Mouse (Mus musculus): ENCODE results near the gene Adamts8.

The Adamts8 gene

DNA sequence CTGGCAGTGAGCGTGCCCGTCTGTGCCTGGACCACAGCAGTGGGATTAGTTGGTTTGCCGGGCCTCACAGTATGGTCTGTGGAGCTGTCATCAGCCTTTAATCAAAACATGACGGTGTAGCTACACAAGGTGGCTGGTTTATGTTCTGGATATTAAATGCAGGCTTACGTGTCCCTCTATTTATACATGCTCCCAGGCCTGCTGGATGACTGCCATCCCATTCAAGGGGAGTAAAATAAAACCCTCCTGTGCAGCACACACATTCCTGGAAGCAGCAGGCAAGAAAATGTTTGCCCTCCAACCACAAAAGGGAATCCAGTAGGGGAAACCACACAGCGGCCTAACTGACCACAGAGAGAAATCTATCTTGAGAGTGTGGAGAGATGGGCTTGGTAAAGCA is 43.4 kb downstream of the Adamts8 start:
- DNase-seq (ENCODE audit: low read depth, low spot score), result no peak

DNA sequence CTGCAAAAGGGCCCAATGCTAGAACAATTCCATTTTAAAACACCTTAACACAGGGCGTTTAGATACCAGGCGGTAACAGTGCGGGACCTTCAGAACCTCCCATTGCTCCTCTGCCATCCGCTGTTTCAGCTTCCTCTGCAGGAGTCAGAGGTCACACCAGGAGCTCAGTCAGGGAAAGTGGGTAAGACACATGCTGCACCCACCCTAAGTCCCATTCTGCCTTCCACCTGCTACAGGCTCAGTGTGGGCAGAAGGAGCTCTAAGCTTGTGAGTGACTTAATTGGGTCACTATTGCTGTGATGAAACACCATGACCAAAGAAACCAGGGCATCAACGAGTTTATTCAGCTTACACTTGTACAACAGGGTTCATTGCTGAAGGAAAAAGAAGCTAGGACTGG is 50.7 kb downstream of the Adamts8 start:
- DNase-seq (ENCODE audit: low read depth, low spot score), result no peak

DNA sequence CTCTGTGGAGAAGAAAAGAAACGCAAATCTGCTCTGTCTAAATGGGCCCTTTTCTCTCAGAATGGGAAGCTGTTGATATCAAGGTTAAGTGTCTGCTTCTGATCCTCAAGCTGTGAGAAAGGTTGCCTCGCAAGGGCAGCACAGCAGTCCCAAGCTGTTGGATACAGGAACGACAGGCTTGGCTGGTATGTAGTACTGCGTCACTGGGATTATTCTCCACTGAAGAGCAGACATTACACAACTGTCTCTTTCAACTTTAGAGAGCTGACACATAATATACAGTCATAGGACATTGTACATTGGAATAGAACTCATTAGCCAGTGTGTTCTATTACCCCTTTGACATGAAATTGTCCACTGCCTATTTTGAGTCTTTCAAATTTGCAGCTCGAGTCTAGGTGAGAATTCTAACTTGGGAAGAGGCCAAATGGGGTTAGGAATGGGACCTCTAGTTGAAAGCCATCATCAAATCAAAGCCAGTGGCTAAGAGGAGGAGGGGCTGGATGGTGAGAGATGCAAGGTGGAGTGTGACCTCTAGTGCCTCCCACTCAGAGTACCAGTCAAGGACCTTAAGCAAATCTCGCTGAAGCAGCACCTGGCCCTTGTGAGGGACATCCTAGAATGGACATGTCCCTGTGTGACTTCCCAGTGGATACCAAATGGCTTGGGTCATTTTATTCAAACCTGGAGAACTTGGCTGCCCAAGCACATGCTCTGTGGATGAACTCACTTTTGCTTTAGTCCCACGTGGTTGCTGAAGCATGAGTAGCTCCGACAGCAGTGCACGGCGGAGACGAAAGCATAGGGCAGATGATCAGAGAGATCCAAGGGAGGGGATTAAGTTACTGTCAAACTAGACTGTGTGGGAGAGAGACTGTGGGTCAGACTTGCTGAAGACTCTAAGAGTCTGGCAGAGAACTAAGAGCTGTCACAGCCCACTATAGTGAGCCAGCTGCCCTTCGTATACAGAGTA is 54.5 kb downstream of the Adamts8 start:
- DNase-seq (ENCODE audit: low read depth, low spot score), result no peak

DNA sequence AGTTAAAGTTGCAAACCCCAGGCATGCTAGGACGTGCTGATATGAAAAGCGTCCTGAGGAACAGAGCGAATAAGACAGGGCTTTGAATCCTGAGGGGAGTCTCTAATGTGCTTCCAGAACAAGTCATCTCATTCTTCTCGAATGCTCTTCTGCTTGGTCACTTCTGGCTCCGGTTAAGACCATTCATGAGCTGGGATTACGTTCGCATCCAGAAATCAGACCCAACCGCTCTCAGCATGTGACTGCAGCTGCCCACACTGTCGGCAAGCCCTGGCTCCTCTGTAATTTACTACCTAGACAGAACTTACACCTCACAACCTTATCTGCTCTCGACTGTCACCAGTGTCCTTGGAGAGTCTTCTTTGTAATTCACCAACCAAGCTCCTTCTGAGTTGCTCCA is 58.3 kb downstream of the Adamts8 start:
- DNase-seq (ENCODE audit: low read depth, low spot score), result no peak

DNA sequence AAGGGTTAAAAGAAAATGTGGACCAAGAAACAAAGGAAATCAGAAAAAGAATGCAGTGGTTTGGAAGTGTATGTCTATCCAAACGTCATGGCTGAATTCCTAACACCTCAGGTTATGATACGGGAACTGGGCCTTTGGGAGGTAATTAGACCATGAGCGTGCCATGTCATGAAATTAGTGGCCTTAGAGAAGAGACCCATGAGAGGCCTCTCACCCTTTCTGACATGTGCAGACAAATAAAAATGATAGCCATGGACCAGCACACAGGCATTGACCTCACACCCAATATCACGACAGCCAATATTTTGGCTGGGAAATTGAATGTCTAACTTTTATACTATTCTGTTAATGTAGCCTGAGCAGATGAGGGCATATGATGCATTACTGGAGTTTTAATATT is 60.2 kb downstream of the Adamts8 start:
- DNase-seq (ENCODE audit: low read depth, low spot score), result no peak

DNA sequence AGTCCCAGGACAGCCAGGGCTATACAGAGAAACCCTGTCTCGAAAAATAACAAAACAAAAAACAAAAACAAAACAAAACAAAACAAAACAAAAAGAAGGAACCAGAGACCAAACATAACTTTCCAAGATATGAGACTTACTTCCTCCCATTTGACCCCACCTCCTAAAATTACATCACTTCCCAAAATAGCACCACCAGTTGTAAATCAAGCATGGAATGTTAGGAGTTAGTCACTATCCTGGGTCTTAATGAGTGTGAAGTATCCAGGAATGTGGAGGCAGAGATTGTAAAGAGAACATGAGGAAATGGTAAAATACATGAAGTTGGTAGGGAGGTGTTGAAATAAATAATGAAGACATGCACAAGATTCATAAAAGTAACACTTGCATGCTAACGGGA is 67.0 kb downstream of the Adamts8 start:
- DNase-seq (ENCODE audit: low read depth, low spot score), result no peak

DNA sequence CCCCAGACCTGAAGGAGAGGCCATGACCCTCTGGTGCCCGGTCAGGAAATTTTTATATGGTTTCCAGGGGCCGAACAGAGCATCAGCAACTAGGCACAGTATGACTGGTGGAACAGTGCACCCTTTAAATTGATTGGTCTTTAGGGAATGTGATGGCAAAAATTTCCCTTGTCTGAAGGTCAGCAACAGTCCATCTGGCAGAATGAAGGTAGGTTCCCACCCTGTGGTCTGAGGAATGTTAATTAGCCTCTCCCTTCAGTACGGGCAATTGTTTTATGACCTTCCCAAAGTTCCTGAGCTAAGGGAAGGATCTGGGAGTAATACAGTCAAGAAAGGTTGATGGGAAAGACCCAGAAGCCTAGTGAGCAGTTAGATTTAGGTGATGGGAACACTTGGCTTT is 67.7 kb downstream of the Adamts8 start:
- DNase-seq (ENCODE audit: low read depth, low spot score), result no peak

DNA sequence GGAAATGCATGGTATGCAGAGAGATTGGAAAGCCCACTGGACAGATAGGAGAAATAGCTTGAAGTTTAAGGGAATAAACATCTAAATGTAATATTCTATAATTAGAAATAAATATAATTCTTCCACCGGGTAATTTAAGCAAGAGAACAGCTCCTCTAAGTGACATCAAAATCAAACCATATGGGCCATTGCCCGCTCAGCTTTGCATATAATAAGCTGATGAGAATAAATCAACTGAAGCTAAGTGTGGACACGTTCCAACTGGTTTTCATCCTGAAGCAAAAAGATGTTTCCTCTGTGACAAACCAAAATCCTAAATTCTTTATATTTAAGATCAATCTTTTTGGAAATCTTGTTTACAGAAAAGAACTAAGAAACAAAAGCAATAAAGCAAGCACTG is 68.4 kb downstream of the Adamts8 start:
- no peak for DNase-seq (ENCODE audit: low read depth, low spot score)

DNA sequence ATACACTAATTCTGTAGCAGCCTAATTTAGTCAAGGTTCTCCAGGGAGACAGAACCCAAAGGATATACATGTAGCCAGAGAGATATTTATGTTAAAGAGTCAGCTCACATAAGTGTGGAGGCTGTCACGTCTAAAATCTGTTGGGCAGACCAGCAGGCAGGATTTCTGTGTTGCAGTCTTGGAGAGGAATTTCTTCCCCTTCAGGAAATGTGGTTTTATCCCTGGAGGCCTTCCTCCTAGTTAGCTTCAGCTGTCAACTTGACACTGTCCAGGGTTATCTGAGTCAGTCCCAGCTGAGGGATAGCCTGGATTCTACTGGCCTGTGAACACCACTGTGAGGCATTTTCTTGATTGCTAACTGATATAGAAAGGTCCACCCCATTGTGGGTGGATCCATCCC is 69.2 kb downstream of the Adamts8 start:
- no peak for DNase-seq (ENCODE audit: low read depth, low spot score)

DNA sequence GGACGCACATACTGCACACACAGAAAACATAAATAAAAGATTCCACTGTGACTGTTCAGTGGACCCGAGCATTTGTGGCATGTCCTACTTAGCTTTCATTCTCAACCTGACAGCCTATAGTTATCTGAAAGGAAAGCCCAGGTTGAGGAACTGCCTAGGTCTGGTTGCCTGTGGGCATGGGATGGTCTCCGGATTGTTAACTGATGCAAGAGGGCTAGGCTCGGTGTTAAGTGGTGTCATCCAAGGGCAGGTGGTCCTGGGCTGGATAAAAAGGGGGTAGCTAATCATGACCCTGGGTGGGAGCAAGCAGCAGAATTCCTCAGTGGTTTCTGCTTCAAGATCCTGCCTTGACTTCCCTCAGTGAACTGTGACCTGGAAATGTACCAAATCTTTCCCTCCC is 70.3 kb downstream of the Adamts8 start:
- DNase-seq (ENCODE audit: low read depth, low spot score), result no peak

DNA sequence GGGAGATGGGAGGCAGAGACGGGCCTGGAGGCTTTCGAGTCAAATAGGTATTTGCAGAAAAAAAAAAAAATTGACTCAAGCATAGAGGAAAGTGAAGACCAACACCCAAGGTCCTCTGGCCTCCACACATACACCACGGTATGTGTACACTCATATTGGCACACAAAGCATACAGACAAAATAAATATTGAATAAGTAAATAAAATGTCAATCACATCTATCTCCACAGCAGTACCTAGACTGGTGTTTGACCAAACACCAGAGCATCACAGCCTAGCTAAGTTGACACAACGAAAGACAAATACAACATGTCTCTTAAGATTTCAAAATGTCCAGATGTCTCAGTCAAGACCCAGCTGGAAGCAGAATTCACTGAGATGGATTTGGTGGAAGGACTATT is 71.1 kb downstream of the Adamts8 start:
- no peak for DNase-seq (ENCODE audit: low read depth, low spot score)

All from A20 (cell line).